ENCODE assay signal across 8 mouse cellular contexts in genomic region chr2:26118584-26119309, GRCm38 (mm10). TPM values are rescaled to one million over a fixed set of nuclear protein-coding genes. Genes with fewer than 3 reads are reported as not detected.
DNase-seq lines count a peak whose midpoint lies in the region; ATAC-seq and TF ChIP-seq lines count a peak whose summit lies in the region.

No protein-coding gene starts in this region.

- peak overlapping the region; percentile 9; the same call in 1 of the 2 replicates for H3K9ac ChIP-seq in stomach, embryonic 15.5 days

- peak overlapping the region; percentile 31 for H3K4me3 ChIP-seq in heart, embryonic 10.5 days
- H3K4me3 ChIP-seq in stomach, embryonic 15.5 days (replicated peaks), result no peak overlapping the region

- peaks cover 67% of the 10 kb centered on the region for H3K4me1 ChIP-seq in heart, embryonic 10.5 days
- H3K4me1 ChIP-seq in stomach, embryonic 15.5 days, result peaks cover 39% of the 10 kb centered on the region

- peak; percentile 46 to 67 for DNase-seq in heart, adult 18-20 months
- no peak for DNase-seq in heart, adult 8-10 months (ENCODE audit: low spot score)
- DNase-seq in Patski (ENCODE audit: low read depth, low spot score), result no peak
- peak; percentile 79 for DNase-seq in heart, embryonic 10.5 days (ENCODE audit: low spot score)
- peak; percentile 59 to 84 for DNase-seq in kidney, postnatal 25 days
- no peak for DNase-seq in thymus, postnatal 36 days
- no peak for DNase-seq in frontal cortex, postnatal 25 days (ENCODE audit: low spot score in 2 of 2)

- H3K27me3 ChIP-seq in Patski, result no peaks in the 10 kb centered on the region
- H3K27me3 ChIP-seq in heart, embryonic 10.5 days (ENCODE audit: insufficient read depth, poor library complexity, severe bottlenecking), result peaks cover 62% of the 10 kb centered on the region
- H3K27me3 ChIP-seq in stomach, embryonic 15.5 days (replicated peaks), result no peaks in the 10 kb centered on the region; the same call in 1 of the 2 replicates

- in situ Hi-C loops in Patski (cut with MboI; ENCODE audit: low pct_unique_long_range_greater_than_20kb), result no loop called here

- CTCF ChIA-PET in Patski (lab: Charles Lee), result interaction anchor here (1.3 to 1.8 kb wide), 2 partner anchors 11 to 13 kb away, joined by 4 to 5 read pairs; no protein-coding TSS in a partner anchor

- ATAC-seq in Patski, result peak; percentile 47
- peak; percentile 48; the same call in 1 of the 2 replicates for ATAC-seq in stomach, embryonic 15.5 days (ENCODE audit: insufficient read depth, low FRiP score, low read depth)

- POLR2A ChIA-PET in Patski (lab: Charles Lee), result interaction anchor here (1.6 kb wide), 1 partner anchor 28 kb away, joined by 4 read pairs; no protein-coding TSS in a partner anchor

- peak overlapping the region; percentile 81 for H3K27ac ChIP-seq in heart, embryonic 10.5 days
- peak overlapping the region; percentile 73 for H3K27ac ChIP-seq in stomach, embryonic 15.5 days

- 51% methylated on average over 4 of the region's 4 CpGs for WGBS in heart, embryonic 10.5 days
- WGBS in stomach, embryonic 15.5 days, result 51% methylated on average over 4 of the region's 4 CpGs

- no peak for TF ChIP-seq CTCF in Patski (IDR thresholded peaks at IDR 0.05)

- no peaks in the 10 kb centered on the region for H3K9me3 ChIP-seq in heart, embryonic 10.5 days
- H3K9me3 ChIP-seq in stomach, embryonic 15.5 days, result no peaks in the 10 kb centered on the region

- H3K36me3 ChIP-seq in heart, embryonic 10.5 days, result no peaks in the 10 kb centered on the region
- no peaks in the 10 kb centered on the region for H3K36me3 ChIP-seq in stomach, embryonic 15.5 days

- H3K4me2 ChIP-seq in stomach, embryonic 15.5 days, result peak overlapping the region; percentile 37

RNA-seq across cellular contexts. Expression of gene Nacc2, which starts 4.3 kb away (rescaled TPM):
- 10 to 100 TPM; 29.4 to 30.2 TPM for total RNA-seq in heart, adult 18-20 months (2021)
- total RNA-seq in heart, adult 8-10 months (2022), result 10 to 100 TPM; 27.6 to 44.2 (median 31.7) TPM
- 37.0 TPM for polyA plus RNA-seq in Patski (2021)
- polyA plus RNA-seq in heart, embryonic 10.5 days (2016; fragmentation: Nextera tagmentation; extraction: Ambion mirVana), result 5.1 and 5.4 TPM in 2 replicates
- 14.1 and 16.5 TPM in 2 replicates for polyA plus RNA-seq in stomach, embryonic 15.5 days (2015; fragmentation: Nextera tagmentation; extraction: Ambion mirVana)

Comparison
In these comparisons a context has a peak if more than half of its experiments do, and no peak if none do; other contexts are left out.
1. DNase-seq: peak in heart, adult 18-20 months (2 of 2), heart, embryonic 10.5 days (single experiment) and kidney, postnatal 25 days (2 of 2); none in heart, adult 8-10 months (single experiment), Patski (single experiment), thymus, postnatal 36 days (0 of 2) and frontal cortex, postnatal 25 days (0 of 2).